Mouse (Mus musculus): ENCODE data around the gene Zdhhc25.
A peak's percentile ranks its signal among the peaks of the same experiment; 100 is the strongest.

The Zdhhc25 gene

DNA sequence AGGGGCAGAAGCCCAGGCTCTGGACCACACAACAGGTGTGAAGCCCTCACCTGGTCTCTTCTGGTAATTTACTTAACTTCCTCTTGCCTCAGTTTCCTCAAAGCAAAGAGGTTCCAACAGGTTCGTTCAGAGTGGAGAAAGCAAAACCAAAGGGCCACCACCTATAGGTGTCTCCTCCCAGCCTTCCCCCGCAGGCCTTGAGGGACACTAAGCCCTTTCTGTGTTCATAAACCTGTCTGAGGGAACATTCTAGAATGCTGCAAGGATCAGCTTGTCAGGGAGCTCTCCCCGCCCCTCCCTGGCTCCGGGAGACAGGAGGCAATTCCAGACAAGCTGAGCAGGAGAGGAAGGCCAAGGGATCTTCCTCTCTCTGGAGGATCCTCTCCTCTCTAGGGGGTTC is at the start of gene Zdhhc25:
Gene Zdhhc25 (plus strand): TSS at position 301 of the 400 bp plus-strand sequence.
- no peak for DNase-seq (ENCODE audit: low read depth, low spot score)

DNA sequence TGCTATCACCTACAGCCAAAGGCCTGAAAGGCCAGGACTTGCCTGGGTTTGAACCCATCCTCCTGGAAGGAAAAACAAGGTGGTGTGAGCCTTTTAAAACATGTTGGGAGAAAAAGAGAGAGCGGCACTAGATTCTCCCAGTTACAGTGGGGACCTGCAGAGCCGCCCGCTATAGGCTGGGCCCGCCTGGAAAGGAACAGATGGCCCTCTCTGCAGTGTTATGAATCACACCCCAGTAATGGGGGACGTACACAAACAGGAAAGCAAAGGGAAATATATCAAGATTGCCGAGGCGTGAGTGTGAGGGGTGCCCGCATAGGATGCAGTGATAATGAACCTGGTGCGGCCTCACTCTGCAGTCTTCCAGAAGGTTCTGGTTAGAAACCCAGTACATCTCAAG is 47.2 kb upstream of the Zdhhc25 start:
- no peak for DNase-seq (ENCODE audit: low read depth, low spot score)

DNA sequence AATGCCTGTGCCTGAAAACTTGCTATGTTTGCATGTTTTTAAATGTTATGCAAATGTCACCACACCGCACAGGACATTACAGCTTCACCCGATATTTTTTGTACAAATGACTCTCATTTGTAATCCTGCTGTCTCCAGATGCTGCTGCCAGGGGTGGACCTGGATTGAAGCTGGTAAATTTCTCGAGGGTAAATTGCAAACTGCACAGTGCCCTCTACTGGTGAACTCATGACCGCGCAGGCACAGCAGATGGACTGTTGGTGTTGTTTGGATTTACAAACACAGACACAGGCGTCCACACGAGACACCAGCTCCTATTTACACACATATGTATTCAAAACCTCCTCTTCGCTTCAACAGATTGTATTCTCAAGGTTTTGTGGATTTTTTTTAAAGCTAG is 44.6 kb upstream of the Zdhhc25 start:
- peak; percentile 51 for DNase-seq (ENCODE audit: low read depth, low spot score)

DNA sequence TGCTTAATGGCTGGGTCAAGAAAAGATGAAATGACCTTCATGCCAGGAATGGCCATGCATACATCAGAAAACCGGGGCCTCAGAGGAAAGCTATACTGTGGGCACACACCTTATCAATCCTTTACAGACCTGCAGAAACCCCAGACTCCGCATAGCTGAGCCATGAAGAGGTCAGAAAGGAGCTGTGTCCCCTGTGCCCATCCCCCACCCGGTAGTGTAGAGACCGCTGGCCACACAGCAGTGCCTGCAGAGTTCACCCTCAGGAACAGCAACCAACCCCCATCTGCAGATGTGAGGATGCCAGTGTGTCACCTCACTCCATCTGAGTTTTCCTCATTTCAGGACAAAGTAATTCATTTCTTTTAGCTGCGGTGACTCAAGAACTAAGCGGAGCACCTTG is 39.5 kb upstream of the Zdhhc25 start:
- no peak for DNase-seq (ENCODE audit: low read depth, low spot score)

DNA sequence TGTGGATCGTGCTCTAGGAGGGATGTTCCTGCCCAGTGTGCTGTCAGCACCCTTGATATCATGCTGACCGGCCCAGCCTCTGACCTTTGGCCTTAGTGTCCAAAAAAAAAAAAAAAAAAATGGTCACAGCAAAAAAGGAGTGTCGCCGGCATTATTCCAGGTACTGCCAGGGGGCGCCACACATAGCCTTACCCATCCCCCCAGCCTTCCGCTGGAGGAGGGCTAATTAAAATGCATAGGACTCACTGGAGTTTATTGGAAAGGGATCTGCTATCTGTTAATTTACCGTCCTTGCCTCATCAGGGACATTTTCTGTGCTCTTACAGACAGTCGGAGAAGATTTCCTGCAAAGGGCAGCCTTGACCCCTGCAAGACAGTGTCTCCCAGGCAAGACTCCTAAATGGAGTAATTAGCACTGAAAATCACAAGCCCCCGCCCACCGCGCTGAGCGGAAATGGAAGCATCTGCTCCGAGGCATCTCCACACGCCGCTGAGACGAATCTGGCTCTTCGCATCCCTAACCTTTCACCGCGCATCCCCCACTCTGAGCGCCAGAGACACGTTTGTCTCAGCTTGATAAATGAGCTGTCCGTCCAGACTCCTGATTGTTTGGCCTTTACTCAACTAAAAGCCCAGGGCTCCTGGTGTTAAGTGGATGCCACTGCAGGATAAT is 38.9 kb upstream of the Zdhhc25 start:
- peak; percentile 55 for DNase-seq (ENCODE audit: low read depth, low spot score)

DNA sequence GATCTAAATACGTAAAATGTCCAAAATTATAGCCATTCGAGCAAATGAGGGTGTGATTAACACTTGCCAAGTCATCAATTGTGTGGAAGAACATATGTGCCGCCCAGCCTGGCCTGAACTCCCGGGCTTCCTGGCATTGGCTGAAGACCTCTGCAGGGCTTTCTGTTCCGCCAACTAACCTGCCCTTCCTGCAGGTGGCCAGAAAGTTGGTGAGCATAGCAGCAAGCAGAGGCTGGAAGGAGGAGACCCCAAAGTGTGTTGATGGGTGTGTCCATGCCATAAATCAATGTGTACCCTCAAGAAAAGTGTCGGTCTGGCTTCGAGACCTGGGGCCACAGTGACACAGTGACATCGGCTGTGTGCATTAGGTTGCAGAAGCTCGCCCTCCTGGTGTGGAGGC is 34.8 kb upstream of the Zdhhc25 start:
- DNase-seq (ENCODE audit: low read depth, low spot score) = no peak

DNA sequence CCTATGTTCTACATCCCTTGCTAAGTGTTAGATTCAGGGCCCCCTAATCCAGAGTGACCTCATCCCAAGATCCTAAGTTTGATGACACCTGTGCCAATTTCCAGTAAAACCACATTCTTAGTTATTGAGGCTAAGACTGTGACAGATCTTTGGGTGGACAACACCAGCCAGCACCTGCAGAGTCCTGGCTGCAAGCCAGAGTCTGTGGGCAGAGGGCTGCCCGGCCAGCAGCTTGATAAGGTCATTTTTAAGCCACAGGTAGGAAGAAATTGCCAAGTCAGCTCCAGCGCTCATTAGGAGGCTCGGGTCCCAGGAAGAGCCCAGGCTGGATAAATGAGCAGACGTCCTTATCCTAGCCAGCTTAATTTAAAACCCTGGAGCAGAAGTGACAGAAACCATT is 34.3 kb upstream of the Zdhhc25 start:
- no peak for DNase-seq (ENCODE audit: low read depth, low spot score)

DNA sequence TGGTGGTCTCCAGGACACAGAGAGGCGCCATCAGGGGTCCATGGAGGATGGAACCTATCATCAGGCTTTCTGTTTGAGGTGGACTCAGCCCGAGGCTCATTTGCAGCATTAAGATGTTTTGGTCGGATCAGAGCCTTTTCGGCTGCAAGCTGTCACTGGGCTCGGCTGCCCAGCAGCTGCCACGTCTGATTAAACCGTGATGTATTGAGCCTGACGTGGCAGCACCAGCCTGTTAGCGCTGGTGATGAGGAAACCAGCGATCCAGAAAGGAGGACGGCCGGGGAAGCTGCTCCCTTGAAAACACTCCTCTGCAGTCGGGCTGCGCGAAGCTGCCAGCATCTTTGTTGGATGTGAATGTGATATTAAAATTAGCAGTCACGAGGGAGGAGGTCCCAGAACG is 29.4 kb upstream of the Zdhhc25 start:
- DNase-seq (ENCODE audit: low read depth, low spot score) = no peak

DNA sequence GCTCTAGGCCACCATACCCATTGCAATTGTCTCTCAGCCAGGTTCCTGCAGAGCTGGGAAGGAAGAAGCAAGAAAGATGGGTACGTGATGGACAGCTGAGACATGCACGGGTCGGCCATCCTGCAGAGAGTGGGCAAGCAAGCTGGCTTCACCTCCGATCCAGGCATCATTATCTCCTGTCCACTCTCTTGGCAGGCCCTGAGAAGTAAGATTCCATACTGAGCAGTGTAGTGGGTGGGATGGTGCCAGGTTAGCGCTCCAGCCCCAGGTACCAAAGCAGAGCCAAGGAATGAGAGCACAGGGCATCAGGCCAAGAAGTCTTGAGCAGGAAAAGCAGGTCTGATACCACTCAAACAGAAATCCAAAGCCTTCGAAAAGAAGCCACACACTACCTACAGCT is 20.6 kb upstream of the Zdhhc25 start:
- DNase-seq (ENCODE audit: low read depth, low spot score) = no peak

DNA sequence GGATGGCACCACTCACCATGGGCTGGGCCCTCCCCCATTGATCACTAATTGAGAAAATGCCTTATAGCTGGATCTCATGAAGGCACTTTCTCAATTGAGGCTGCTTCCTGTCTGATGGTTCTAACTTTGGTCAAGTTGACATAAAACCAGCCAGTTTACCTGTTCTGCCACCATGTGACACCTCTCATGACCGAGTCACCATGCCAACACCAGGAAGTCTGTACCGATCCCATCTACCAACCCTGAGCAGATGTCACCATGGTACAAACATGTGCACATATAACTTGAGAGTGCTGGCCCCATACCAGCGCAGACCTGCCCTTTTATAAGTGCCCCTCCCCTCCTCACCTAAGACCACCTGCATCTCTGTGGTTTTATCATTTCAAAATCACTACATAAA is 2.4 kb downstream of the Zdhhc25 start:
- DNase-seq (ENCODE audit: low read depth, low spot score) = no peak

DNA sequence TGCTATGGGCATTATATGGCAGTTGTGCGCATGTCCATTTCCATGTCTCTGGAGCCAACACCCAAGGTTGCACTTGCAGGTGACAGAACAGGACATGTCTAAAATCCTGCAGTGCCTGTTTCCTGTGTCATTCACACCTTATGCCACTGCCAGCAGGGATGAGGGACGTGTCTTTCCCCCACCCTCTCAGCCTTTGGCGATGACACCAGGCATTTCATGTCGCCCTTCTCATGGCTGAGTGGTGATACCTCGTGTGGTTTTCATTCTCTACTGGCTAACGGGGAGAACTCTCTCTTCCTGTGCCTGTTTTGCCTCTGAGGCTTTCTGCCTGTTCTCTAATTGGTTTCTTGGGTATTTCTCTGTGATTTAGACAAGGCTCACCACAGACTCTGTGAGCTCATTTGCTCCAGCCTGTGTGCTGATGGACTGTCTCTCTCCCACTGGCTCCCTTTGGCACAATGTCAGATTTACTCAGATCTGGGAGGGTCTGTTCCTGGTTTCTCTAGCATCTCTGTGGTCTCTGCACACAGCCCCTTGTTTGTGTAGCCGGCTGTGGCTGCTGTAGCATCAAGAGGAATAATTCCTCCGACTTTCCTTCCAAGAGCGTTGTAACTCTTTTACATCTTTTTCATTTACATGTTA is 3.1 kb downstream of the Zdhhc25 start:
- no peak for DNase-seq (ENCODE audit: low read depth, low spot score)

DNA sequence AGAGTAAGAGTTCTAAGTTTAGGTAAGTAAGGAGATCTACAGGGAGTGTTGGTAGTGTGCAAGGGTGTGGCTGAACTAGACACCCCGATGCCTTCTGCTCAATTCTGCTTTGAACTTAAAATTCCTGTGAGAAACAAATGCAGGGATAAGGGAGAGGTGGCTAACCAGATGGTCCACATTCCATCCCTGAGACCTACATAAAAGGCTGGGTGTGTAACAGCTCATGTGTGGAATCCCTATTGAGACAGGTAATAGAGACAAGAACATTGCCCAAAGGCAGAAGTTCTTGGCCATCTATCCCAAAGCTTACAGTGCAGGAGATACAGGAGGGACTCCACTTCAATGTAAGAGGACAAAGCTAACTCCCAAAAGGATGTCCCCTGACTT is 3.6 kb downstream of the Zdhhc25 start:
- no peak for DNase-seq (ENCODE audit: low read depth, low spot score)

DNA sequence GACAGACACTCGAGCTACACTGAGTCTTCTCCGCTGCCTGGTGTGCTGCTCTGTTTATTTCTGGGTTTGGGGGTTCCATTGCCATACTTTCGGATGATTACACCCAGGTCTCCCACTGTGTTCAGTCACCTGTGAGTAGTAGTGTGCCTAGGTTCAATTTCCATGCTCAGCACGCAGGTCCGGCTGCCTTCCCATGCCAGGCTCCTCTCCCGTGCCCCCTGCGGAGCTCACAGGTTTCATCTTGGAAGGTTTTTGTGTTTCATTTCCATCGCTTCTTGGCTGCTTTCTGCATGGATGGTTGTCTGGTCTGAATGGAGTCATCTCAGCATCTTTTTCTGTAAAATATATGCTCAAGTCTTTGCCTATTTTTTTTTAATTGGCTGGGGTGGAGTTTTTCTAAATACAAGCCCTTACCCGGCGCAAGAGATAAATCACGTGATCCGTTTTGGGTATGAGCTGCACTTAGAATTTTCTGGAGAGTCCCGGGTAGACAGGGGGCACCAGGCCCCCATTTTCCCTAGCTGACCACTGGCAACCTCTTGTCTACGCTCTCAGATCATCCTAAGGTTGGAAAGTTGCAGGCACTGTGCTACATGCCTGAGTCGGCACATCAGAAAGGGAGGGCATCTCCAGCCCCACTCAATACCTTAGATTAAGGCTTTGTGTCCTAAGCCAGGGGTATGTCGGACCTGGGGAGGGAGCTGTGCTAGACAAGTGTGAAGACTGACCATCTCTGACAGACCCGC is 4.7 kb downstream of the Zdhhc25 start:
- no peak for DNase-seq (ENCODE audit: low read depth, low spot score)

DNA sequence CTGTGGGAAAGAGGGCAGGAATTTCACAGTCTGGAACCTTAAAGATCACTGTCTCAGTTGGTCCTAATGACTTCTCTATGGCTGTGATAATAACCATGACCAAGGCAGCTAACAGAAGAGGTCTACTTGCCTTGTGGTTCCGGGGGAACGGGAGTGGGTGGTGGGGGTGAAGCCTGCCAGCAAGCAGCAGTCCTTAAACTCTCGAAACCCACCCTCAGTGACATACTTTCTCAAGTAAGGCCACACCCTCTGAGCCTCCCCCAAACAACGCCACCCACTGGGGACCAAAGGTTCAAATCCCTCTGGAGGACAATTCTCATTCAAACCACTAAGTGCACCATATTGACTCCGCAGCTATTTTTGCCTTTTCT is 5.3 kb downstream of the Zdhhc25 start:
- no peak for DNase-seq (ENCODE audit: low read depth, low spot score)

DNA sequence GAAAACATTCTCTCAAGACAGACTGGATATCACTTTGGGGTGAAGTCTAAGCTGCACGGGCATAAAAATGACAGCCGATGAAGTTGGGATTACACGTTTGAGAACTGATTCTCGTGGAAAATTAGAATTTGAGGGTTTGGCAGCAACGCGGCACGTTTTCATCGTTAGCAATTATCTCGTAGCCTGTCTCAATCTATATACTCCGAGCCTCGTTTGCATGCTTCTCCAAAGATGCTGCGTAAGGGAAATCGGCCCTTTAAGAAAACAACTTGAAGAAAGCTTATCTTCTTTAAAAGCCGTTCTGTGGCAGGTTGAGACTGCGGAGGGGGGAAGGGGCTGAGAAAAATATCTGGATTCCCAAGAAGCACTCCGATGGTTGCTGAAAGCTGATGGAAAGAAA is 17.0 kb downstream of the Zdhhc25 start:
- DNase-seq (ENCODE audit: low read depth, low spot score) = no peak

DNA sequence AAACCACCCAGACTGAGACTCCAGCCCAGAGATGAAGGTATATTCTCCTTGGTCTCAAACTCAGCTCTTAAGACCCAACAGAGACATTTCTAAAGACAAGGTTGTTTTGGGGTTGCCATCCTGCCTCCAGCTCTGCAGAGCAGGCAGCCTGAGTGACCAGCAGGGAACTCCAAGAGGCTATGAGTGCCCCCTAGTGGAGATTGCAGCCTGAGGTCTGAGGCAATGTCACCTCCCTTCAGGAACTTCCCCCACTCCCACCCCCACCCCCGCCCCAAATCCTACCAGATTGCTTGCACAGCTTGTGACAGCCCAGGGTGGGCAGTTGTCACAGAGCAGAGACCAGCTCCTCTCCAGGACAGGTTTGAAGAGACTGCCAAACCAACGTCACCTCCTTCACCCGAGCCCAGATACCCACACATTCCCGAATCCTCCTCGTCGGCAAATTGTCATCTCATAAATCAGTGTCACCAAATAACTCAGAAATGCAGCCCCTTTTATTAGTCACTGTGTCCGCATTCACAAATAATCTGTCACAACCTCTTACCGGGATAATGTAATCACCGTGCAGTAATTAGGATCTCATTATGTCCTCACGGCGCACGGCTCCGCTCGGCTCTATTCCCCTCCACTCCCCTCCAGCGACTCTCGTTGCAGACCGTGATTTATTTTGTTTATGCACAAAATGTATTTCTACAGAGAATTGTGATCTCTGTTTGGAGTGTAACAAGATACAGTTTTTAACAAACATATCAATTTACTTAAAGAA is 18.1 kb downstream of the Zdhhc25 start:
- peak; percentile 28 for DNase-seq (ENCODE audit: low read depth, low spot score)

DNA sequence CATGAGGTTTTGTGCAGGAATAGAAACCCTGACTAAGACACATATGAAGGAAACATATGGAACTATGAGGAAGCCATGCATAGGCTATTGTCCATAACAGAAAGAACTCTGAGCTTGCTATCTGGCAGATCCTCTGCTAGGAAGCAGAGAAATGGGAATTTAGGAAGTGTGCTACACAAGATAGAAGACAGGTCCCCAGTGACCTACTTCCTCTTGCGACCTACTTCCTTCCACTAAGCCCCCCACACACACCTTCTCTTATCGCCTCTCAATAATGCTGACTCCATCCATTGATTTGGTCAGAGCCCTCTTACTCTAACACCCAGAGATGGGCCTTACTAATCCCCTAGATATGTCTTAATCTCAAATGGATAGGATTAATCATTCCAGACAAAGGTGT is 19.9 kb downstream of the Zdhhc25 start:
- no peak for DNase-seq (ENCODE audit: low read depth, low spot score)

DNA sequence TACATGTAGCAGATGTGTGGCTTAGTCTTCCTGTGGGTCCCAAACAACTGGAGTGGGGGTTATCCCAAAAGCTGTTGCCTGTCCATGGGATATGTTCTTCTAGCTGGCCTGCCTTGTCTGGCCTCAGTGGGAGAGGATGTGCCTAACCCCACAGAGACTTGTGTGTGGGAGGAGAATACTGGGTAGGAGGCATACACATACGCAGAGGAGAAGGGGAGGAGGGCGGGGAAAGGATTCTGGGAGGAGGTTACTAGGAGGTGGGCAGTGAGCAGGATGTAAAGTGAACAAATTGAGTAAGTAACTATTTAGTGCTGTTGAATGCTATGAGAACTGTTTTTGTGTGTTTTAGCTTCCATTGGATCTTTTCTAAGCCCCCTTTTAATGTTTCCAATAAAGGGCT is 23.8 kb downstream of the Zdhhc25 start:
- no peak for DNase-seq (ENCODE audit: low read depth, low spot score)

DNA sequence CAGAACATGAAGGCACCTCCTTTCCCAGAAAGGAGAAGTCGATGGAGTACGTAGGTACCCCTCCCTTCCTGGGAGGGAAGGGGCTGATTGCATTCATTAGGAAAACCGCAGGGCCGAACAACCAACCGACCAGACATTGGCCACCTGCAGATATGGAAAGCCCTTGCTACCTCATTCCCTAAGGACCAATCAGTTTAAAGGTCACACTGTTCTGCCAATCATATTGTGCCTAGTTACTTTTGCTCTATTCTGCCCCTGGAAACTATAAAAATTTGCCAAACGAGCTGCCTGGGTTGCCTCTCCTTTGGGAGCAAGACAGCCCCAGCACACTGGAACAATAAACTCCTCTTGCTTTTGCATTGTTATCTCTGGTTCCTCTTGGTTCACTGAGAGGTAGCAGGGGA is 24.8 kb downstream of the Zdhhc25 start:
- no peak for DNase-seq (ENCODE audit: low read depth, low spot score)

DNA sequence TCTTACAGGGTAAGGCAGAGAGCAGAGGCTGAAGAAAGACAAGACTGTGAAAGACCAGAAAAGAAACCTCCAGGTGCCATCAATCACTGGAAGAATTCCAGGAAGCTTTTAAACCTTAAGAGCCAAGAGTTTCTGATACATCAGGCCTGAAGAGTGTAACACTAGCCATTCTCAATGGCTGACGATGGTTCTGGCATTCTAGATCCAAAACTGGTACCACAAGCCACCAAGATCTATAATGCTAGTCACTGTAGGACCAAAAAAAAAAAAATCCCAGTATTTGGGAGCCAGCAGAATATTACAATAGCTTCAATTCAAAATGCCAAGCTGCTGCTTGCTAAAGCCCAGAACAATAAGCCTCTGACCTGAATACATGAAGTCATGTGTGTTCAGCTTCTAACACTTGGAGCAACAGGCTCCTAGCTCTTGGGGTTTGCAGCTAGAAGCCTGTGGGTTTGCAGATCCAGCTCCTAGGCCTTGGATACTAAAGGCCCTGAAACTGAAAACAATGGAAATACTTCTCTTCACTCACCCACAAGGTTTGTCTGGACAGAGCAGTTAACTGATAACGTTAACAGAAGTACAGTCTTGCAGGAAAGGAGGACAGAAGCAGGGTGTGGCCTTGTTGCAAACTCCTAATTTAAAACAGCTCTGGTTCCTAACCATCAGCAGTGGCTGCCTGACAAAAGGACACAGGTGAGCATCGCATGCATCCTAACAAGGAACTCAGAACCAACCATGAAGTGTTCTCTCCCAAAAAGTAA is 25.4 kb downstream of the Zdhhc25 start:
- DNase-seq (ENCODE audit: low read depth, low spot score) = no peak

DNA sequence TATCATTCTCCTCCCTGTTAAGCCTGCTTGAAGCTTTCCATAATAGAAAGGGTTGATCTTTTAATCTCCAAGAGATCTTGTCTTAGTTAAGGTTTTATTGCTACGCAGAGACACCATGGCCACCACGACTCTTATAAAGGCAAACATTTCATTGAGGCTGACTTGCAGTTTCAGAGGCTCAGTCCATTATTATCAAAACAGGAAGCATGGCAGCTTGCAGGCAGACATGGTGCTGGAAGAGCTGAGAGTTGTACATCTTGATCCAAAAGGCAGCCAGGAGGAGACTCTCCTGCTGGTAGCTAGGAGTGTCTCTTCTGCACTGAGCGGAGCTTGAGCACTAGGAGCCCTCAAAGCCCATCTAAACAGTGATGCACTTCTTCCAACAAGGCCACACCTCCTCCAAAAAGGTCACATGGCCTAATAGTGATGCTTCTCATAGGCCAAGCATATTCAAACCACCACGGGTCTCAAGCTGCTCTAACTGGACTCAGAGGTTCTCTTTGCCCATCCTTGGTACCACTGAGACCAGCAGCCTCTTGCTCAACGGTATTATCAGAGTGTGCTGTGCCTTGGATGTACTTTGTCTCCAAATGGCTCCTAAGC is 26.9 kb downstream of the Zdhhc25 start:
- no peak for DNase-seq (ENCODE audit: low read depth, low spot score)

All from ES-CJ7 (cell line).